Mouse (Mus musculus) gastrocnemius, adult 2 months (tissue): ENCODE data around the gene Mrpl44. TPM values are rescaled to one million over a fixed set of nuclear protein-coding genes. Genes with fewer than 3 reads are reported as not detected.
A peak's percentile ranks its signal among the peaks of the same experiment; 100 is the strongest.

Source experiments
- DNase-seq: peaks from one replicate; pipeline ENCODE4 v3.0.0; 2022
- H3K27ac ChIP-seq: fragments of 200-600 bp; 2 replicates; pipeline ENCODE4 v1.8.1; 2022; ENCODE audit warnings: mild to moderate bottlenecking
- H3K4me3 ChIP-seq: fragments of 200-600 bp; 2 replicates; pipeline ENCODE4 v1.8.1; 2022; ENCODE audit warnings: mild to moderate bottlenecking, moderate library complexity
- CTCF ChIP-seq: fragments of 200-600 bp; IDR thresholded peaks from 2 replicates; pipeline ENCODE4 v1.8.1; 2022; ENCODE audit warnings: antibody characterized with exemption, mild to moderate bottlenecking, moderate library complexity
- intact Hi-C: fragments of 180-260 bp; cut with DNase I; formaldehyde crosslinking; loops from one replicate; pipeline ENCODE4 v1.15.1; 2025
- total RNA-seq, 2 experiments: library from RNA; stranded (reverse); gene quantifications; 2 replicates each; pipeline ENCODE4 v1.2.3; 2021

Mrpl44 gene
- total RNA-seq, 2 experiments from 2014 or later = 27.9 to 34.5 TPM

GRCm38 (mm10) chr1:79764483-79764882 is 11.3 kb upstream of the Mrpl44 start:
- no peak for TF ChIP-seq CTCF
- DNase-seq = no peak
- no peak overlapping the region for H3K4me3 ChIP-seq
- no peak overlapping the region for H3K27ac ChIP-seq
- intact Hi-C loops = loop anchor here (5.0 kb wide), 1 partner anchor 52 kb away; no protein-coding TSS in a partner anchor

GRCm38 (mm10) chr1:79768231-79768630 is 7.6 kb upstream of the Mrpl44 start:
- no peak for TF ChIP-seq CTCF
- intact Hi-C loops = no loop called here
- no peak for DNase-seq
- Histone ChIP-seq H3K27ac (no peak overlapping the region), H3K4me3 (no peak overlapping the region)

GRCm38 (mm10) chr1:79774164-79774780 is 1.5 kb upstream of the Mrpl44 start:
- no peak for DNase-seq
- H3K4me3 ChIP-seq = no peak overlapping the region
- intact Hi-C loops = loop anchor here (10.0 kb wide), 1 partner anchor 571 kb away; the partner anchor contains the start of gene Cul3
- H3K27ac ChIP-seq = no peak overlapping the region
- no peak for TF ChIP-seq CTCF

GRCm38 (mm10) chr1:79778011-79778410 is 2.2 kb downstream of the Mrpl44 start:
- intact Hi-C loops = loop anchor here (10.0 kb wide), 1 partner anchor 567 kb away; the partner anchor contains the start of gene Cul3
- Histone ChIP-seq H3K27ac (no peak overlapping the region), H3K4me3 (no peak overlapping the region)
- TF ChIP-seq CTCF = no peak
- DNase-seq = no peak

- peak; percentile 59 for TF ChIP-seq CTCF
- no peak overlapping the region for H3K27ac ChIP-seq
- DNase-seq = no peak
- H3K4me3 ChIP-seq = no peak overlapping the region
- intact Hi-C loops = no loop called here
Measured at GRCm38 (mm10) chr1:79782433-79782832, 6.6 kb downstream of the Mrpl44 start.

GRCm38 (mm10) chr1:79786267-79786927 is 10.6 kb downstream of the Mrpl44 start:
- intact Hi-C loops = loop anchor here (1.0 to 5.0 kb wide), 2 partner anchors 320 to 396 kb away; no protein-coding TSS in a partner anchor
- peak; percentile 43 for DNase-seq
- Histone ChIP-seq H3K27ac (no peak overlapping the region), H3K4me3 (no peak overlapping the region)
- TF ChIP-seq CTCF = peak; percentile 76

GRCm38 (mm10) chr1:79797084-79797483 is 21.3 kb downstream of the Mrpl44 start:
- Histone ChIP-seq H3K27ac (no peak overlapping the region), H3K4me3 (no peak overlapping the region)
- TF ChIP-seq CTCF = no peak
- intact Hi-C loops = no loop called here
- no peak for DNase-seq

GRCm38 (mm10) chr1:79802858-79803427 is 27.1 kb downstream of the Mrpl44 start:
- intact Hi-C loops = no loop called here
- DNase-seq = no peak
- TF ChIP-seq CTCF = no peak
- Histone ChIP-seq H3K27ac (no peak overlapping the region), H3K4me3 (no peak overlapping the region)

- no peak for TF ChIP-seq CTCF
- intact Hi-C loops = no loop called here
- Histone ChIP-seq H3K27ac (no peak overlapping the region), H3K4me3 (no peak overlapping the region)
- DNase-seq = no peak
Measured at GRCm38 (mm10) chr1:79803614-79804013, 27.8 kb downstream of the Mrpl44 start.

- H3K4me3 ChIP-seq = no peak overlapping the region
- no peak for TF ChIP-seq CTCF
- DNase-seq = no peak
- no peak overlapping the region for H3K27ac ChIP-seq
- intact Hi-C loops = no loop called here
Measured at GRCm38 (mm10) chr1:79806865-79807264, 31.0 kb downstream of the Mrpl44 start.

GRCm38 (mm10) chr1:79809447-79809846 is 33.6 kb downstream of the Mrpl44 start:
- intact Hi-C loops = no loop called here
- Histone ChIP-seq H3K4me3 (no peak overlapping the region), H3K27ac (no peak overlapping the region)
- DNase-seq = no peak
- no peak for TF ChIP-seq CTCF

- DNase-seq = no peak
- no peak overlapping the region for H3K27ac ChIP-seq
- no peak for TF ChIP-seq CTCF
- intact Hi-C loops = no loop called here
- H3K4me3 ChIP-seq = no peak overlapping the region
Measured at GRCm38 (mm10) chr1:79815446-79815845, 39.6 kb downstream of the Mrpl44 start.

- peak; percentile 58 for TF ChIP-seq CTCF
- DNase-seq = peak; percentile 63
- intact Hi-C loops = no loop called here
- Histone ChIP-seq H3K4me3 (peak overlapping the region; percentile 37), H3K27ac (peak overlapping the region; percentile 89)
Measured at GRCm38 (mm10) chr1:79819296-79819879, 43.6 kb downstream of the Mrpl44 start.
